Mouse (Mus musculus): ENCODE measurements at regions not wholly inside any gene's neighbourhood (a gene's known extent, or its start where the extent isn't known, plus 50 kb on each side); places are given as distances from the start of the nearest gene placed in this dataset.

GRCm38 (mm10) chr12:49764541-49764940 lies 379.6 kb downstream of the Gm43517 start:
- ATAC-seq (no peak), DNase-seq (ENCODE audit: low spot score) (no peak)
- Histone ChIP-seq H3K9me3 (ENCODE audit: low read length) (no peaks in the 10 kb centered on the region), H3K4me3 (ENCODE audit: low read depth, low read length) (no peak overlapping the region), H3K4me2 (replicated peaks; ENCODE audit: low read depth, low read length) (no peak overlapping the region), H3K36me3 (ENCODE audit: insufficient read depth, low read length) (no peaks in the 10 kb centered on the region), H3K4me1 (ENCODE audit: insufficient read depth, low read depth, low read length) (no peaks in the 10 kb centered on the region), H3K27ac (ENCODE audit: low read length) (no peak overlapping the region), H3K27me3 (replicated peaks; ENCODE audit: insufficient read depth, low read length) (no peaks in the 10 kb centered on the region), H3K9ac (replicated peaks; ENCODE audit: low read depth) (no peak overlapping the region)
- WGBS = 63% methylated on average over 2 of the region's 2 CpGs
- TF ChIP-seq EP300 (IDR thresholded peaks at IDR 0.05) (no peak), CTCF (IDR thresholded peaks at IDR 0.05) (no peak)

DNA sequence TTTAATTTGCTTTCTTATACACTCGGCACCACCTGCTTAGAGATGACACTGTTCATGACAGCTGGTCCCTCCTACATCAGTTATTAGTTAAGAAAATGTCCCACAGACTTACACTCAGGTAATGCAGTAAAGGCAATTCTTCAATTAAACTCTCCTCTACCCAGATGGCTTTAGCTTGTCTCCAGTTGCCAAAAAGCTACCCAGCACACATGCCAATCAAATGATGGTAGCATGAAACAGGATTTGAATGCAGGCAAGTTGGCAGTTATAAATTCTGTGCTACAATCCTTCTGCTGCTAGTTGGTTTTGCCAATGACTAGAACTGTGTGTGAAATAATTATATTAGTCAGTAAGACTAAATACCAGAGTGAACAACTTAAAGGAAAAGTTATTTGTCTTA lies 423.4 kb downstream of the Gm43517 start:
- no peak overlapping the region for H3K9ac ChIP-seq (replicated peaks; ENCODE audit: low read depth)
- no peak for TF ChIP-seq CTCF (IDR thresholded peaks at IDR 0.05)
- TF ChIP-seq EP300 (IDR thresholded peaks at IDR 0.05) = no peak
- no peak overlapping the region for H3K4me2 ChIP-seq (replicated peaks; ENCODE audit: low read depth, low read length)
- no peak overlapping the region for H3K4me3 ChIP-seq (ENCODE audit: low read depth, low read length)
- DNase-seq (ENCODE audit: low spot score) = no peak
- H3K4me1 ChIP-seq (ENCODE audit: insufficient read depth, low read depth, low read length) = no peaks in the 10 kb centered on the region
- H3K36me3 ChIP-seq (ENCODE audit: insufficient read depth, low read length) = no peaks in the 10 kb centered on the region
- H3K9me3 ChIP-seq (ENCODE audit: low read length) = no peaks in the 10 kb centered on the region
- no peak overlapping the region for H3K27ac ChIP-seq (ENCODE audit: low read length)
- 79% methylated on average over 1 of the region's 1 CpGs for WGBS
- ATAC-seq = no peak
- no peaks in the 10 kb centered on the region for H3K27me3 ChIP-seq (replicated peaks; ENCODE audit: insufficient read depth, low read length)

DNA sequence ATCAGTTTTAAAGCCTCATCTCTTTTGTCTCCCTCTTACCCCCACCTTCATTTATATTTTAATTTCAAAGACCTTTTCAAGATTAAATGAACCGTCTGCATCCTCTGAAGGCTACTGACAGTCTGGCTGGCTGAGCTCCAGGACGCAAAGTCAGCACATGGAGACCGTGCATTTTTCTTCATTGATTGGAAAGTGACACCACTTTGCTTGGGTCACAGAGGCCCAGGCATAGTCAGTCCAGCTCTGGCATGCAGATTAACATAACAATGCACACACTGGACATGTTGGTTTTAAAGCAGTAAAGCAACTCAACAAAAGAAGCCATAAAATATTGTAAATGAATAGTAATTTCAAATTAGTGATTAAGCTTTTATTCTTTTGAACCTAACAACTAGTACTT lies 429.7 kb downstream of the Gm43517 start:
- Histone ChIP-seq H3K27ac (ENCODE audit: low read length) (no peak overlapping the region), H3K4me1 (ENCODE audit: insufficient read depth, low read depth, low read length) (no peaks in the 10 kb centered on the region), H3K36me3 (ENCODE audit: insufficient read depth, low read length) (no peaks in the 10 kb centered on the region), H3K4me3 (ENCODE audit: low read depth, low read length) (no peak overlapping the region), H3K9me3 (ENCODE audit: low read length) (no peaks in the 10 kb centered on the region), H3K4me2 (replicated peaks; ENCODE audit: low read depth, low read length) (no peak overlapping the region), H3K9ac (replicated peaks; ENCODE audit: low read depth) (no peak overlapping the region), H3K27me3 (replicated peaks; ENCODE audit: insufficient read depth, low read length) (no peaks in the 10 kb centered on the region)
- no peak for DNase-seq (ENCODE audit: low spot score)
- 50% methylated on average over 3 of the region's 3 CpGs for WGBS
- no peak for ATAC-seq
- TF ChIP-seq CTCF (IDR thresholded peaks at IDR 0.05) = no peak
- TF ChIP-seq EP300 (IDR thresholded peaks at IDR 0.05) = no peak

GRCm38 (mm10) chr12:49827769-49828168 lies 442.8 kb downstream of the Gm43517 start:
- TF ChIP-seq EP300 (IDR thresholded peaks at IDR 0.05) = no peak
- no peak for TF ChIP-seq CTCF (IDR thresholded peaks at IDR 0.05)
- Histone ChIP-seq H3K4me3 (ENCODE audit: low read depth, low read length) (no peak overlapping the region), H3K9ac (replicated peaks; ENCODE audit: low read depth) (no peak overlapping the region), H3K27ac (ENCODE audit: low read length) (no peak overlapping the region), H3K27me3 (replicated peaks; ENCODE audit: insufficient read depth, low read length) (no peaks in the 10 kb centered on the region), H3K9me3 (ENCODE audit: low read length) (no peaks in the 10 kb centered on the region), H3K4me1 (ENCODE audit: insufficient read depth, low read depth, low read length) (no peaks in the 10 kb centered on the region), H3K4me2 (replicated peaks; ENCODE audit: low read depth, low read length) (no peak overlapping the region), H3K36me3 (ENCODE audit: insufficient read depth, low read length) (no peaks in the 10 kb centered on the region)
- WGBS = 76% methylated on average over 3 of the region's 3 CpGs
- ATAC-seq (no peak), DNase-seq (ENCODE audit: low spot score) (no peak)

- no peaks in the 10 kb centered on the region for H3K36me3 ChIP-seq (ENCODE audit: insufficient read depth, low read length)
- ATAC-seq = no peak
- no peak overlapping the region for H3K27ac ChIP-seq (ENCODE audit: low read length)
- TF ChIP-seq EP300 (IDR thresholded peaks at IDR 0.05) (no peak), CTCF (IDR thresholded peaks at IDR 0.05) (no peak)
- H3K4me1 ChIP-seq (ENCODE audit: insufficient read depth, low read depth, low read length) = no peaks in the 10 kb centered on the region
- DNase-seq (ENCODE audit: low spot score) = no peak
- H3K9me3 ChIP-seq (ENCODE audit: low read length) = no peaks in the 10 kb centered on the region
- H3K4me2 ChIP-seq (replicated peaks; ENCODE audit: low read depth, low read length) = no peak overlapping the region
- no peak overlapping the region for H3K9ac ChIP-seq (replicated peaks; ENCODE audit: low read depth)
- WGBS = 77% methylated on average over 4 of the region's 4 CpGs
- no peak overlapping the region for H3K4me3 ChIP-seq (ENCODE audit: low read depth, low read length)
- H3K27me3 ChIP-seq (replicated peaks; ENCODE audit: insufficient read depth, low read length) = no peaks in the 10 kb centered on the region
Measured at GRCm38 (mm10) chr12:49828553-49828952, 443.6 kb downstream of the Gm43517 start.

DNA sequence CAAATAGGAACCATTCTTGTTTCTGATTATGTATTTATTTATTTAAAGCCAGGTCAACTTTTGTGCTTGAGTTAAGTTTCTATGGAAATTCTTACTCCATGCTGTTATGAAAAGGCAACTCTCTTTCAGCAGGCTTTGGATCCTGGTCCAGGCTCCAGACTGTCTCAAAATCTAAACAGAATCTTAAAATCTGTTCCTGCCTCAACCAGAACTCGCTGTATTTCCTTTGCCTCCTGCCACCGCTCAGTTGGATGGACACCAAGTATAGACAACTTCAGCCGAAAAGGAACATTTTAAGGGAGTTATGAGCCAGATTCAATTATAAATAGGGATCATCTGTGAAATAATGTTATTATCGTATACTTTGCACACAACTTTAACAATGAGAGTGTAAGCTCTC lies 445.7 kb downstream of the Gm43517 start:
- Histone ChIP-seq H3K9me3 (ENCODE audit: low read length) (no peaks in the 10 kb centered on the region), H3K4me3 (ENCODE audit: low read depth, low read length) (no peak overlapping the region), H3K36me3 (ENCODE audit: insufficient read depth, low read length) (no peaks in the 10 kb centered on the region), H3K4me2 (replicated peaks; ENCODE audit: low read depth, low read length) (no peak overlapping the region), H3K27me3 (replicated peaks; ENCODE audit: insufficient read depth, low read length) (no peaks in the 10 kb centered on the region), H3K4me1 (ENCODE audit: insufficient read depth, low read depth, low read length) (no peaks in the 10 kb centered on the region), H3K27ac (ENCODE audit: low read length) (no peak overlapping the region), H3K9ac (replicated peaks; ENCODE audit: low read depth) (no peak overlapping the region)
- no peak for TF ChIP-seq CTCF (IDR thresholded peaks at IDR 0.05)
- no peak for TF ChIP-seq EP300 (IDR thresholded peaks at IDR 0.05)
- DNase-seq (ENCODE audit: low spot score) (no peak), ATAC-seq (no peak)
- 86% methylated on average over 4 of the region's 4 CpGs for WGBS

GRCm38 (mm10) chr12:49832118-49832847 lies 447.3 kb downstream of the Gm43517 start:
- H3K9me3 ChIP-seq (ENCODE audit: low read length) = no peaks in the 10 kb centered on the region
- no peak overlapping the region for H3K27ac ChIP-seq (ENCODE audit: low read length)
- H3K4me2 ChIP-seq (replicated peaks; ENCODE audit: low read depth, low read length) = no peak overlapping the region
- ATAC-seq = no peak
- WGBS = 49% methylated on average over 3 of the region's 3 CpGs
- H3K4me1 ChIP-seq (ENCODE audit: insufficient read depth, low read depth, low read length) = no peaks in the 10 kb centered on the region
- TF ChIP-seq EP300 (IDR thresholded peaks at IDR 0.05) (no peak), CTCF (IDR thresholded peaks at IDR 0.05) (no peak)
- DNase-seq (ENCODE audit: low spot score) = no peak
- no peak overlapping the region for H3K4me3 ChIP-seq (ENCODE audit: low read depth, low read length)
- H3K9ac ChIP-seq (replicated peaks; ENCODE audit: low read depth) = no peak overlapping the region
- H3K36me3 ChIP-seq (ENCODE audit: insufficient read depth, low read length) = no peaks in the 10 kb centered on the region
- no peaks in the 10 kb centered on the region for H3K27me3 ChIP-seq (replicated peaks; ENCODE audit: insufficient read depth, low read length)
